Mouse (Mus musculus) embryonic facial prominence, embryonic 14.5 days (tissue): Measurements from ENCODE around the gene Rtl6. TPM values are rescaled to one million over a fixed set of nuclear protein-coding genes. Genes with fewer than 3 reads are reported as not detected.
A peak's percentile ranks its signal among the peaks of the same experiment; 100 is the strongest.

ENCODE experiments used
- ATAC-seq: fragments of 200-750 bp; cut with Nextera tagmentation; 2 replicates; pipeline ENCODE4 v1.8.0; 2017; ENCODE audit warnings: low read depth, moderate number of reproducible peaks, moderate TSS enrichment
- DNase-seq: peaks from one replicate; pipeline ENCODE4 v3.0.0-alpha.2; 2015; ENCODE audit warnings: low spot score
- H3K27ac ChIP-seq: fragments of 300-500 bp; sonication (generic); replicated peaks from 2 replicates; pipeline ENCODE4 v1.5.1; 2014; ENCODE audit warnings: low read depth, mild to moderate bottlenecking, low read length, moderate library complexity
- H3K27me3 ChIP-seq: fragments of 300-500 bp; sonication (generic); replicated peaks from 2 replicates; pipeline ENCODE4 v1.6.1; 2014; ENCODE audit warnings: low read length; ENCODE audit not compliant: control insufficient read depth, insufficient read depth
- H3K36me3 ChIP-seq: fragments of 300-500 bp; sonication (generic); 2 replicates; pipeline ENCODE4 v1.6.1; 2014; ENCODE audit warnings: low read length, mixed read lengths; ENCODE audit not compliant: control insufficient read depth, insufficient read depth
- H3K4me1 ChIP-seq: fragments of 300-500 bp; sonication (generic); 2 replicates; pipeline ENCODE4 v1.6.1; 2014; ENCODE audit warnings: antibody characterized with exemption, low read length; ENCODE audit not compliant: control insufficient read depth, insufficient read depth
- H3K4me2 ChIP-seq: fragments of 300-500 bp; sonication (generic); 2 replicates; pipeline ENCODE4 v1.6.1; 2014; ENCODE audit warnings: low read depth, mild to moderate bottlenecking, low read length, moderate library complexity, mixed read lengths
- H3K4me3 ChIP-seq: fragments of 300-500 bp; sonication (generic); 2 replicates; pipeline ENCODE4 v1.5.1; 2014; ENCODE audit warnings: low read depth, mild to moderate bottlenecking, low read length
- H3K9ac ChIP-seq: fragments of 300-500 bp; sonication (generic); 2 replicates; pipeline ENCODE4 v1.6.1; 2014; ENCODE audit warnings: low read depth, mild to moderate bottlenecking, low read length, moderate library complexity, mixed read lengths
- H3K9me3 ChIP-seq: fragments of 300-500 bp; sonication (generic); 2 replicates; pipeline ENCODE4 v1.6.1; 2016; ENCODE audit warnings: low read length; ENCODE audit not compliant: control insufficient read depth
- WGBS: fragments of 180-500 bp; shearing (Covaris S2); extraction: QIAGEN DNeasy Blood & Tissue Kit; methylation state at CpG from one replicate; pipeline ENCODE4 v1.1.7; 2014; 5-methylcytosine and 5-hydroxymethylcytosine counted together
- polyA plus RNA-seq: library from polyadenylated mRNA; unstranded; fragments of >200 nt; fragmentation: Nextera tagmentation; extraction: Ambion mirVana; gene quantifications from 2 replicates; pipeline ENCODE4 v1.2.1, GENCODE M21; 2014

Gene Rtl6
- polyA plus RNA-seq, 1 experiment from 2014 or later = 10.8 TPM

DNA sequence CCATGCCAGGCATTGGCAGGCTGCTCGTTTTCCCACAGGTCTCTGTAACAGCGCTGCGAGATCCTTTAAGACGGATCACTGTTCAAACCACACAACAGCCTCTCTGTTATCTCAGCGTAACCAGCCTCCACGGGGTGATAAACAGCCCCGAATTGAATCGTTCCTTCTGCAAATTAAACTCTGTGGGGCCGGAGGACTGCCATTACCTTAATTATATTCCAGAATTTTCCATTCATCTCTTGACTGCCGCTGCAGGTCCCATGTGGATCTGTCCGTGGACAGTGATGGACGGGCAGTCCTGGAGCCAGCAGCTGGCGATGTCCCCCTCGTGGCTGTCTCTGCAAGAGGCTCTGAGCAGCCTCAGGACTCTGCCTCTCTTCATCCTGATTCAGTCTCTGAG lies 30.7 kb downstream of the Rtl6 start:
- Histone ChIP-seq H3K36me3 (no peaks in the 10 kb centered on the region), H3K4me1 (no peaks in the 10 kb centered on the region), H3K27ac (no peak overlapping the region), H3K9ac (no peak overlapping the region), H3K9me3 (no peaks in the 10 kb centered on the region), H3K4me3 (no peak overlapping the region), H3K4me2 (no peak overlapping the region), H3K27me3 (no peaks in the 10 kb centered on the region)
- ATAC-seq = 0 out of 2 replicates have a peak, but pooled peaks have one; percentile 33
- no peak for DNase-seq
- WGBS = 72% methylated on average over 14 of the region's 14 CpGs

DNA sequence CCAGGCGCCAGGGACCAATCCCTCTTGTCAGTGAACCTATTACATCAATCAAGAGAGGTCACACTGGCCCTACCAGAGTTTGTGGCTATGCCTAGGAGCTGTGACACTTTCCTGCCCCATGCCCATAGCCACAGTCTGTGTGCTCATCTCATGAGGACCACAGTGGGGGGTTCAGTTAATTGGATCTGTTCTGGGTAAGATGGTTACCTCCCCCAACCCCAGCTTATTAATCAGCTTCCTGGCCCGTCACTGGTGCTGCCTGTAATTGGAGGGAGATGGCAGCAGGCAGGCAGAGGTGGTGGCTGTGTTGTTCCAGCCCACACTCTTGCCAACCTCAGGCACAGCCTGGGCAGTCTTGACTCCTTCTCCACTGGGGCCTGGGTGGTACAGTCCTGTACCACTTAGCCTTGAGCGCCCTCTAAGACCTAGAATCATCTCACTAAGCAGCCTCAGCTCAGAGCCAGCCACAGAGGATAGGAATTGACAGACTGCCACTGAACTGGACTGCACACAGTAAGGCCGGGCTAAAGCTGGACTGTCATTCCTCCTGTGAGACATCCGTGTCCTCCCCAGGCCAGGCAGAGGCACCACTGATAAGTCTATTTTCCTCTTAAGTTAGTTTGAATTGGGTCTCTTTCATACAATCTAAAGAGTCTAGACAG lies 32.3 kb downstream of the Rtl6 start:
- DNase-seq = no peak
- no peaks in the 10 kb centered on the region for H3K27me3 ChIP-seq
- H3K9ac ChIP-seq = no peak overlapping the region
- H3K4me1 ChIP-seq = no peaks in the 10 kb centered on the region
- WGBS = 65% methylated on average over 5 of the region's 5 CpGs
- H3K4me2 ChIP-seq = no peak overlapping the region
- H3K36me3 ChIP-seq = no peaks in the 10 kb centered on the region
- no peak overlapping the region for H3K27ac ChIP-seq
- H3K4me3 ChIP-seq = no peak overlapping the region
- no peaks in the 10 kb centered on the region for H3K9me3 ChIP-seq
- 0 out of 2 replicates have a peak, but pooled peaks have one; percentile 23 for ATAC-seq

DNA sequence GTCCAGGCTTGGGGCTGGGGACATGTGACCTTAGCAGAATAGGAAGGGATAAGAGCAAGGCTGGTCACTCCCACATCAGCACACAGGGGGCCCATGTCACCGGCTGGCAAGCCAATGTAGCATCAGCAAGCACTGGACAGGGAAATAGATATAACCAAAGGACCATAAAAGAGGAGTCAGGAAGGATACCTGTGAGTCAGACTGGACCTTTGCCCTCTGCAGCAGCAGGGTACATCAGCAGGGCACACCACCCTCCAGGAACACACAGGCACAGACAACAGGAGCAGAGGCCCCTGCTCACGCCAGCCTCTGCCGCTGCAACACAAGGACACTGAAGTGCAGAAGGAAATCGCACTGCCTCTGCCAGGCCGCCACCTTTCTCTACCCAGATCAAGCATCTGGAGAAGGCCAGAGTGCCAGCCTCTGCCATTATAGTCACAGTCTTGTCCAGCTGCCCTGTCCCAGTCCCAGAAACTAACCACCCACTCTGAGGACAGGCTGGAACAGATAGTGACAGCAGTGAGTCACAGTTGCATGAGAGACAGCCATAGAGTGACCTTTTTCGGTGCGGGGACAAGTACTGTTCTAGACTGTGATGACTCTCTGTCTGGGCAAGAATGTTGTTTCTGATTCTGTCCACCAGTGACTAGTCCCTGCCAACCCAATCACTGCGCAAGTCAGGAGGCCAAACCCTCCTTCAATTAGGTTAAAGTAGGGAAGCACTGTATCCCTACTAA lies 34.5 kb downstream of the Rtl6 start:
- Histone ChIP-seq H3K36me3 (no peaks in the 10 kb centered on the region), H3K9me3 (no peaks in the 10 kb centered on the region), H3K4me2 (no peak overlapping the region), H3K4me3 (no peak overlapping the region), H3K27me3 (no peaks in the 10 kb centered on the region), H3K27ac (no peak overlapping the region), H3K4me1 (no peaks in the 10 kb centered on the region), H3K9ac (no peak overlapping the region)
- no peak for ATAC-seq
- WGBS = 89% methylated on average over 8 of the region's 8 CpGs
- DNase-seq = no peak

DNA sequence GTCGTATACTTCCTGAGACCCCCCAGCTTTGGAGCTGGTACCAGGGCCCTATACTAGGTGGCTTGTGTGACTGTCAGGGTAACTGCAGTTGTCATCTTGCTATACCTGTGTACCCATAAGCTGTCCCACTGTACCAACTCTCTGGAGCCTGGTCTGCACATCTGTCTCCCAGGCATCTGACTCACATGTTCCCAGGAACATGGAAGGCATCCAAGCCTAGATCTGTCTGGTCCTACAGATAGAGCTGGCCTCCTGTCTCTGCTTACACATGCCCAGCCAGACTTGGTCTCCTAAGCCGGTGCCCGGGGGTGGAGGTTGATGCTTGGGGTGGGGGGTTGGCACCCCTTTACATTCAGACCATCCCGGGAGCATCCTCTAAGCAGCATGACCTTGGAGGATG lies 36.1 kb downstream of the Rtl6 start:
- no peak for DNase-seq
- Histone ChIP-seq H3K36me3 (no peaks in the 10 kb centered on the region), H3K4me1 (no peaks in the 10 kb centered on the region), H3K27ac (no peak overlapping the region), H3K4me2 (no peak overlapping the region), H3K4me3 (no peak overlapping the region), H3K27me3 (no peaks in the 10 kb centered on the region), H3K9me3 (no peaks in the 10 kb centered on the region), H3K9ac (no peak overlapping the region)
- ATAC-seq = no peak
- 69% methylated on average over 4 of the region's 4 CpGs for WGBS

DNA sequence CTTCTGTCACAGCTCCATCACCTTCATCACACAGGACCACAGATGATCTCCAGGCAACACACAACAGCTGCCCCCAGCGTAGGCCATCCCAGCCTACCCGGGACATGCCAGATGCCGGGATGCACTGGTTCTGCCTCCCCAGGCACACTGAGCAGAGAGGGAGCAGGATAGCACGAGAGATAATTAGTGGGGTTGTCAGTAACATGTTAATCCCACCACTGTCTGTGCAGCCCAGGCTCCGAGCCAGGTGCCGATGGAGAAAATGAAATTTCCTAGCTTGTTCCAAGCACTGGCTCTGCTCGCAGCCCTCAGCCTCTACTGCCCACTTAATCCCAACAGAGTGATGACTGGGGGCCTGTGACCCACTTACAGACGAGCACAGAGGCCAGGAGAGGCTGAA lies 39.1 kb downstream of the Rtl6 start:
- no peak overlapping the region for H3K4me2 ChIP-seq
- H3K9me3 ChIP-seq = no peaks in the 10 kb centered on the region
- no peak for ATAC-seq
- H3K4me1 ChIP-seq = no peaks in the 10 kb centered on the region
- no peaks in the 10 kb centered on the region for H3K27me3 ChIP-seq
- DNase-seq = no peak
- no peak overlapping the region for H3K4me3 ChIP-seq
- no peak overlapping the region for H3K27ac ChIP-seq
- no peaks in the 10 kb centered on the region for H3K36me3 ChIP-seq
- H3K9ac ChIP-seq = no peak overlapping the region
- 60% methylated on average over 8 of the region's 8 CpGs for WGBS

DNA sequence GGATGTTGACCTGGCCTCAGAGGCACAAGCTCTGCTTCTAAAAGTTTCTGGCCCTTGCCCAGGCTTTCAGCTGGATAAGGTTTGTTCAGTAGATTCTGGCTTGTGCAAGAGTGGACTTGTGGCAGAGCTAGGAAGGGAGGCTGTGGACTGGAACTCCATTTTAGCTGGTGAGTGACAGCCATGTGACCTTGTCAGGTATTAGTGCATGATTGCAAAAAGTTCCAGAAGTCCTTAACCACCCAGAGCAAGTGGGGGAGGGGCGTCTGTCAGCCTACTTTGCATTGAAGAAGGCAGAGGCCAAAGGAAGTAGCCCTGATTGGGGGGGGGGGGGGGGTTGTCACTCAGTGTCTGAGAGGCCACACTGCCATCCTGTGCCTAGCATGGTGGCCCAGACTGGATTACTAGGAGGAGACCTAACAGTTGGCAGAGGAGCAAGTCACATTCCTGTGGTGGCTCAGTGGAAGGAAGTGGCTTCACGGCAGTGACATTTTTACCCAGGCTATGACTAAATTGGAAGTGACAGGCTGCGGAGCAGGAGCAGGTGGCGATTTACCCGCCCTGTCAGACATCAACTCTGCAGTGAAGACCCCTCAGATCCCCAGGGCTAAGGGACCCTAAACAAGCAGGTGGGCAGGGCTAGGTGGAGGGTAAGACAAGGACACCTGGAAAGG lies 44.9 kb downstream of the Rtl6 start:
- no peak overlapping the region for H3K4me2 ChIP-seq
- no peaks in the 10 kb centered on the region for H3K9me3 ChIP-seq
- no peak overlapping the region for H3K9ac ChIP-seq
- peak; percentile 34; the same call in 1 of the 2 replicates for ATAC-seq
- H3K36me3 ChIP-seq = no peaks in the 10 kb centered on the region
- peak; percentile 50 for DNase-seq
- H3K4me3 ChIP-seq = no peak overlapping the region
- H3K4me1 ChIP-seq = peaks cover 4% of the 10 kb centered on the region; the same call in 1 of the 2 replicates
- 35% methylated on average over 5 of the region's 5 CpGs for WGBS
- no peaks in the 10 kb centered on the region for H3K27me3 ChIP-seq
- no peak overlapping the region for H3K27ac ChIP-seq

DNA sequence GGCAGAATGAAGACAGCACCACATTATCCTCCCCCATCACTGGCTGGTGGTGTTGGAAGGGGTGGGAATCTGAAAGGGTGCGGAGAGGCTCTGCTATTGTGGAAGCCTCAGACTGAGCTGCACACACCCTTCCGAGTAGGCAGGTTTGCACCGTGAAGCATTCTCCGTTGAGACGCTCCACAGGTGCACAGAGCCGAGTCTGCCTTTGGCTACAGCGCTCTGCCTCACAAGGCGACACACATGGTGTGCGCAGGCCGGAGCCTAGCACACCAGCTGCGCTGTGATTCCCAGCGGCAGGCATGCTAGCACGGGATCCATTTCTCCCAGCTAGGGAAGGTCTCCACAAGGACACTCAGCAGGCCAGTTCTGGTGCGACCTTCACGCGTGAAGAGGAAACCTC lies 47.6 kb downstream of the Rtl6 start:
- DNase-seq (no peak), ATAC-seq (0 out of 2 replicates have a peak, but pooled peaks have one; percentile 31)
- no peaks in the 10 kb centered on the region for H3K9me3 ChIP-seq
- no peak overlapping the region for H3K27ac ChIP-seq
- H3K27me3 ChIP-seq = no peaks in the 10 kb centered on the region
- no peak overlapping the region for H3K4me2 ChIP-seq
- H3K4me3 ChIP-seq = no peak overlapping the region
- H3K9ac ChIP-seq = no peak overlapping the region
- H3K36me3 ChIP-seq = no peaks in the 10 kb centered on the region
- 69% methylated on average over 16 of the region's 16 CpGs for WGBS
- peaks cover 4% of the 10 kb centered on the region; the same call in 1 of the 2 replicates for H3K4me1 ChIP-seq

DNA sequence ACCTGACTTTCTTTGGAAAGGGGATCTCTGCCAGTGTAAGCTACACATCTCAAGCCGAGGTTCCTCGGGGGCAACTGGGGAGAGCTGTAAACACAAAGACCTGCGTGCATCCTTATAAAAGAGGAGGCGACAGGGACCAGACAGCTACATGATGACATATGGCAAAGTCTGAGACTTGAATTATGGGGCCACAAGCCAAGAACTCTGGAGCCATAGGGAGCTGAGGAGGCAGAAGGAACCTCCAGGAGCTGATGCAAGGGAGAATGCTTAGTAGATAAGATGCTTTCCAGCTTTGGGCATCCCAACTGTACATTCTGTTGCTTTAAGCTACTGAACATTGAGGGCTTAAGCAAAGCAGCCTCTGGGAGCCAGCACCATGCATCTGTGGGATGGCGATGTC lies 48.5 kb downstream of the Rtl6 start:
- ATAC-seq (no peak), DNase-seq (no peak)
- H3K27ac ChIP-seq = no peak overlapping the region
- no peaks in the 10 kb centered on the region for H3K9me3 ChIP-seq
- H3K36me3 ChIP-seq = no peaks in the 10 kb centered on the region
- H3K27me3 ChIP-seq = no peaks in the 10 kb centered on the region
- no peak overlapping the region for H3K9ac ChIP-seq
- WGBS = 50% methylated on average over 5 of the region's 5 CpGs
- H3K4me1 ChIP-seq = peaks cover 4% of the 10 kb centered on the region; the same call in 1 of the 2 replicates
- no peak overlapping the region for H3K4me3 ChIP-seq
- H3K4me2 ChIP-seq = no peak overlapping the region
